Mouse (Mus musculus) embryonic facial prominence, embryonic 12.5 days (tissue): ENCODE measurements around the gene Adcy5. TPM values are rescaled to one million over a fixed set of nuclear protein-coding genes. Genes with fewer than 3 reads are reported as not detected.

Source experiments
- ATAC-seq: fragments of 200-750 bp; cut with Nextera tagmentation; 2 replicates; pipeline ENCODE4 v1.8.0; 2017; ENCODE audit not compliant: insufficient number of reproducible peaks, insufficient read depth, low FRiP score, low TSS enrichment
- H3K27ac ChIP-seq: fragments of 300-500 bp; sonication (generic); 2 replicates; pipeline ENCODE4 v1.5.1; 2016; ENCODE audit warnings: mild to moderate bottlenecking
- H3K27me3 ChIP-seq: fragments of 300-500 bp; sonication (generic); 2 replicates; pipeline ENCODE4 v1.6.1; 2016; ENCODE audit warnings: mild to moderate bottlenecking, moderate library complexity
- H3K36me3 ChIP-seq: fragments of 300-500 bp; sonication (generic); 2 replicates; pipeline ENCODE4 v1.6.1; 2016; ENCODE audit warnings: mild to moderate bottlenecking
- H3K4me1 ChIP-seq: fragments of 300-500 bp; sonication (generic); 2 replicates; pipeline ENCODE4 v1.6.1; 2016
- H3K4me2 ChIP-seq: fragments of 300-500 bp; sonication (generic); replicated peaks from 2 replicates; pipeline ENCODE4 v1.6.1; 2016; ENCODE audit warnings: mild to moderate bottlenecking, moderate library complexity
- H3K4me3 ChIP-seq: fragments of 300-500 bp; sonication (generic); 2 replicates; pipeline ENCODE4 v1.5.1; 2016; ENCODE audit warnings: mild to moderate bottlenecking
- H3K9ac ChIP-seq: fragments of 300-500 bp; sonication (generic); 2 replicates; pipeline ENCODE4 v1.6.1; 2016; ENCODE audit warnings: mild to moderate bottlenecking, moderate library complexity
- H3K9me3 ChIP-seq: fragments of 300-500 bp; sonication (generic); 2 replicates; pipeline ENCODE4 v1.6.1; 2016; ENCODE audit warnings: mild to moderate bottlenecking, moderate library complexity
- WGBS: fragments of 180-500 bp; shearing (Covaris S2); methylation state at CpG from one replicate; pipeline ENCODE4 v1.1.7; 2016; 5-methylcytosine and 5-hydroxymethylcytosine counted together
- polyA plus RNA-seq: library from polyadenylated mRNA; unstranded; fragments of >200 nt; fragmentation: Nextera tagmentation; extraction: Ambion mirVana; gene quantifications from 2 replicates; pipeline ENCODE4 v1.2.1, GENCODE M21; 2016

Adcy5 gene
- polyA plus RNA-seq, 1 experiment from 2014 or later, result 2.1 TPM

DNA sequence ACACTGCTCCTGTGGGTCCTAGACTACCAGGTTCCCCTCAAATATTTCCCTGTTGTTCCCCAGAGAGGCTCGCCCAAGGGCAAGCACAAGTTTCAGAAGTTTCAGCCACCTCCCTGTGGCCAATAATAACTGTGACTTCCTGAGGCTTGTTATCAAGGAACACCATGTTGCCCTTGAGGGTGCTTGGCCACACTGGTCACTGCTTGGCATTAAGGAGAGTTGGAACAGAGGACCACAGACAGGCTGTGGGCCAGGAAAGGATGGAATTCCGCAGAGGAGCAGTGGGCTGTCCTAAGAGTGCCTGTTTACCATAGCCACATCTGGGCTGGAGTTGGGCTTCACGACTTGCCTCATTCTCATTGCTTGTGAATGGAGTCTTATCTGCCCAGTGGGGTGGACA lies 24.5 kb upstream of the Adcy5 start:
- no peaks in the 10 kb centered on the region for H3K27me3 ChIP-seq
- H3K9ac ChIP-seq, result no peak overlapping the region
- no peak overlapping the region for H3K27ac ChIP-seq
- peaks cover 5% of the 10 kb centered on the region; the same call in 1 of the 2 replicates for H3K4me1 ChIP-seq
- 73% methylated on average over 3 of the region's 3 CpGs for WGBS
- no peaks in the 10 kb centered on the region for H3K36me3 ChIP-seq
- H3K9me3 ChIP-seq, result no peaks in the 10 kb centered on the region
- no peak for ATAC-seq
- H3K4me3 ChIP-seq, result no peak overlapping the region
- no peak overlapping the region for H3K4me2 ChIP-seq

DNA sequence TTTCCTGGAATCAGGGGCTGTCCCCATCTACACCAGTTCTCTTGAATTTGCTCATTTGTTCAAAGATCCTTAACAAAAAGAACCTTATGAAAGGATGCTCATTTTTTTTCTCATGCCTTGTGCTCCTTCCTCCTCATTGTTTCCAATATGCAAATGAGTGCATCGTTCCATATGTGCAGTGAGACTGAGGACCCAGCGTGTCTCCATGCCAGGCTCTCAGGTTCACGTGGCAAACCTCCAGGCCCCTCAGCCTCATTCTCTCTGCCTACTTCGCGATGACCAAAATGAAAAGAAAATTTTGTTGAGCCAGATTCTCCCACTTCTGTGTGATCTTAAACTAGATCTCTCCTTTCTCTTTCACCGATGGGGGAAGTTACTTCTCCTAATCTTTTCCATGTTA lies 15.3 kb upstream of the Adcy5 start:
- H3K36me3 ChIP-seq, result no peaks in the 10 kb centered on the region
- H3K27ac ChIP-seq, result no peak overlapping the region
- no peak overlapping the region for H3K4me2 ChIP-seq
- H3K27me3 ChIP-seq, result no peaks in the 10 kb centered on the region
- H3K4me1 ChIP-seq, result peaks cover 13% of the 10 kb centered on the region
- no peaks in the 10 kb centered on the region for H3K9me3 ChIP-seq
- H3K4me3 ChIP-seq, result no peak overlapping the region
- ATAC-seq, result no peak
- H3K9ac ChIP-seq, result no peak overlapping the region
- 70% methylated on average over 6 of the region's 6 CpGs for WGBS

- peaks cover 13% of the 10 kb centered on the region for H3K4me1 ChIP-seq
- no peak overlapping the region for H3K4me3 ChIP-seq
- H3K9me3 ChIP-seq, result no peaks in the 10 kb centered on the region
- ATAC-seq, result no peak
- 21% methylated on average over 11 of the region's 11 CpGs for WGBS
- H3K36me3 ChIP-seq, result no peaks in the 10 kb centered on the region
- peak overlapping the region; percentile 27 for H3K4me2 ChIP-seq
- no peak overlapping the region for H3K27ac ChIP-seq
- no peak overlapping the region for H3K9ac ChIP-seq
- H3K27me3 ChIP-seq, result no peaks in the 10 kb centered on the region
Measured at GRCm38 (mm10) chr16:35139873-35140619, 14.6 kb upstream of the Adcy5 start.

- no peak overlapping the region for H3K9ac ChIP-seq
Measured at GRCm38 (mm10) chr16:35140620-35140975, 14.1 kb upstream of the Adcy5 start.

GRCm38 (mm10) chr16:35141839-35142238 lies 12.8 kb upstream of the Adcy5 start:
- H3K4me1 ChIP-seq, result peaks cover 13% of the 10 kb centered on the region

More at GRCm38 (mm10) chr16:35140620-35140975, 14.1 kb upstream of the Adcy5 start:
- no peak overlapping the region for H3K4me2 ChIP-seq
- H3K36me3 ChIP-seq, result no peaks in the 10 kb centered on the region
- WGBS, result 37% methylated on average over 9 of the region's 9 CpGs
- H3K27me3 ChIP-seq, result no peaks in the 10 kb centered on the region
- ATAC-seq, result 0 out of 2 replicates have a peak, but pooled peaks have one; percentile 67
- no peak overlapping the region for H3K4me3 ChIP-seq
- no peak overlapping the region for H3K27ac ChIP-seq
- no peaks in the 10 kb centered on the region for H3K9me3 ChIP-seq
- H3K4me1 ChIP-seq, result peaks cover 13% of the 10 kb centered on the region

GRCm38 (mm10) chr16:35146153-35146552 lies 8.5 kb upstream of the Adcy5 start:
- ATAC-seq, result no peak
- H3K4me3 ChIP-seq, result no peak overlapping the region
- H3K4me2 ChIP-seq, result no peak overlapping the region
- 22% methylated on average over 4 of the region's 4 CpGs for WGBS
- H3K27ac ChIP-seq, result no peak overlapping the region
- no peaks in the 10 kb centered on the region for H3K9me3 ChIP-seq
- H3K36me3 ChIP-seq, result no peaks in the 10 kb centered on the region
- no peak overlapping the region for H3K9ac ChIP-seq
- no peaks in the 10 kb centered on the region for H3K4me1 ChIP-seq
- H3K27me3 ChIP-seq, result peaks cover 2% of the 10 kb centered on the region; the same call in 1 of the 2 replicates

More at GRCm38 (mm10) chr16:35141839-35142238, 12.8 kb upstream of the Adcy5 start:
- WGBS, result 83% methylated on average over 8 of the region's 8 CpGs
- H3K4me2 ChIP-seq, result no peak overlapping the region
- no peaks in the 10 kb centered on the region for H3K36me3 ChIP-seq
- H3K27me3 ChIP-seq, result no peaks in the 10 kb centered on the region
- H3K4me3 ChIP-seq, result no peak overlapping the region
- no peak for ATAC-seq
- no peaks in the 10 kb centered on the region for H3K9me3 ChIP-seq
- no peak overlapping the region for H3K9ac ChIP-seq
- no peak overlapping the region for H3K27ac ChIP-seq

DNA sequence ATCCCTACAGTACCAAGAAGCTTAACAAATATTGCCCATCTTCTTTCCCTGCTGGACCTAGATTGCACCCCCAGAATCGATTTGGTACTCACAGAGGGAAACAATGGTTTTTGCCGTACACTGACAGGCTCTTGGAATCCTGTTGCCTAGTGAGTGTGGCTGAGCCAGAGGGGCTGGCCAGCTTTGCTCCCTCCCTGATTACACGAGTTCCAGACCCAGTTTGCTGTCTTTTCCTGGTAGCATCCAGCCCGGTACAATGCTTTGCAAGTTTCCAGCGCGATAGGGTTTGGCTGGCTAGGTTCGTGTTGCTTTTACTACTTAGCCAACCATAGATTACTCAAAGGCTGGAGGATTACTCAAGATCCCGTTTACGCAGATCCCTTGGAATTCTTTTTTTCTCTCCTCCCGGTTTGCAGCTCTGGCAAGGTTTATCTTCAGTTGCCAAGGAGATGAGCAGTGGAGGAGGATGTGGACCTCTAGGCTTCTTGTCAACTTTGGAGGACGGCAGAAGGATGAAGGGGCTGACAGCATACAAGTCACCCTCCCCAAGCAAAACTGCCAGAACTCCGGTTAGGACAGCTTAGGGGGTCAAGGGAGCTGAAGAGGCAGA lies 1.4 kb upstream of the Adcy5 start:
- no peak for ATAC-seq
- WGBS, result 5% methylated on average over 12 of the region's 12 CpGs

GRCm38 (mm10) chr16:35154245-35154640 lies 434 bp upstream of the Adcy5 start:
- WGBS, result under 1% methylated on average over 29 of the region's 29 CpGs
- H3K27ac ChIP-seq, result peak overlapping the region; percentile 69; the same call in 1 of the 2 replicates

More for the DNA sequence above, 1.4 kb upstream of the Adcy5 start:
- H3K4me1 ChIP-seq, result peaks cover 22% of the 10 kb centered on the region
- H3K9ac ChIP-seq, result no peak overlapping the region
- no peak overlapping the region for H3K4me3 ChIP-seq
- peaks cover 62% of the 10 kb centered on the region for H3K27me3 ChIP-seq
- no peaks in the 10 kb centered on the region for H3K36me3 ChIP-seq
- no peaks in the 10 kb centered on the region for H3K9me3 ChIP-seq
- no peak overlapping the region for H3K27ac ChIP-seq
- H3K4me2 ChIP-seq, result no peak overlapping the region

DNA sequence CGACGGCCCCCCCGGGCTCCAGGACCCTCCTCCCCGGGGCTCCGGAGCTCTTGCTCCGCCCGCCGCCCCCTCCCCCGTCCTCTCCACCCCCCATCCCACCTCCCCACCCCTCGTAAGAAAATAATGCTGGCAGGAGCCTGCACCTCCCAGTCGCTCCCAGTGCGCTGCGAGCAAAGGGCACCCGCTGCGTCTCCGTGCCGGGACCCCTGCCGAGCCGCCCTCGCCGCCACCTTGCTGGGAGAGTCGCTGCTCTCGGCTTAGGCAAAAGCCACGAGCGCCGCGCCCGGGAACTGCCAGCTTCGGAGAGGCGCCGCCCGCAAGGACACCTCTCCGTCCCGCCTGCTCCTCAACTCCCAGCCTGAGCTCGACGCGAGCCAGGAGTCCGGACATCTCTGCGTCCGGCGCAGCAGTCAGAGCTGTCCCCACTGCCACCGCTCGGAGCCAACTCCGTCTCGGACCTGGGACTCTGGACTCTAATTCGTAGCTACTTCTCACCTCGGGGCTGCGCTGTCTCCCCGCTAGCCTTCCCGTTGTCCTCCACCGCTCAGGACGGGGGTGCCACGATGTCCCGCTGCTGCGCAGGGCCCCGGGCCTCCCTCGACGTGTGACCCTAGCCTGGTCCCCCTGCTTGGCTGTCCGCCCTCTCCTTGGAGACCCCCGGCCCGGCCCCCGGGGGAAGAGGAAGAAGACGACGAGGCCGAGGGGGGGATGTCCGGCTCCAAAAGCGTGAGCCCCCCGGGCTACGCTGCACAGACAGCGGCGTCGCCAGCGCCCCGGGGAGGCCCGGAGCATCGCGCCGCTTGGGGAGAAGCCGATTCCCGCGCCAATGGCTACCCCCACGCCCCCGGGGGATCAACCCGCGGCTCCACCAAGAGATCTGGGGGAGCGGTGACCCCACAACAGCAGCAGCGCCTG lies 971 bp downstream of the Adcy5 start:
- no peaks in the 10 kb centered on the region for H3K36me3 ChIP-seq
- peaks cover 32% of the 10 kb centered on the region for H3K4me1 ChIP-seq
- H3K27ac ChIP-seq, result peak overlapping the region; percentile 69; the same call in 1 of the 2 replicates
- peaks cover 63% of the 10 kb centered on the region for H3K27me3 ChIP-seq
- H3K4me3 ChIP-seq, result peak overlapping the region; percentile 75
- peak overlapping the region; percentile 98 for H3K4me2 ChIP-seq
- no peaks in the 10 kb centered on the region for H3K9me3 ChIP-seq
- under 1% methylated on average over 79 of the region's 87 CpGs for WGBS
- peak overlapping the region; percentile 74 for H3K9ac ChIP-seq
- peak; percentile 37; the same call in 1 of the 2 replicates for ATAC-seq

More at GRCm38 (mm10) chr16:35154245-35154640, 434 bp upstream of the Adcy5 start:
- Histone ChIP-seq H3K9me3 (no peaks in the 10 kb centered on the region), H3K4me1 (peaks cover 22% of the 10 kb centered on the region), H3K4me3 (peak overlapping the region; percentile 75), H3K9ac (peak overlapping the region; percentile 74), H3K27me3 (peaks cover 63% of the 10 kb centered on the region), H3K36me3 (no peaks in the 10 kb centered on the region), H3K4me2 (peak overlapping the region; percentile 98)
- ATAC-seq, result peak; percentile 30; the same call in 1 of the 2 replicates

- Histone ChIP-seq H3K4me3 (peak overlapping the region; percentile 75), H3K9me3 (no peaks in the 10 kb centered on the region), H3K4me1 (peaks cover 32% of the 10 kb centered on the region), H3K27me3 (peaks cover 59% of the 10 kb centered on the region), H3K4me2 (peak overlapping the region; percentile 98), H3K36me3 (no peaks in the 10 kb centered on the region), H3K27ac (no peak overlapping the region), H3K9ac (peak overlapping the region; percentile 74)
- ATAC-seq, result no peak
- WGBS, result 3% methylated on average over 48 of the region's 48 CpGs
Measured at GRCm38 (mm10) chr16:35156306-35156695, 1.6 kb downstream of the Adcy5 start.

DNA sequence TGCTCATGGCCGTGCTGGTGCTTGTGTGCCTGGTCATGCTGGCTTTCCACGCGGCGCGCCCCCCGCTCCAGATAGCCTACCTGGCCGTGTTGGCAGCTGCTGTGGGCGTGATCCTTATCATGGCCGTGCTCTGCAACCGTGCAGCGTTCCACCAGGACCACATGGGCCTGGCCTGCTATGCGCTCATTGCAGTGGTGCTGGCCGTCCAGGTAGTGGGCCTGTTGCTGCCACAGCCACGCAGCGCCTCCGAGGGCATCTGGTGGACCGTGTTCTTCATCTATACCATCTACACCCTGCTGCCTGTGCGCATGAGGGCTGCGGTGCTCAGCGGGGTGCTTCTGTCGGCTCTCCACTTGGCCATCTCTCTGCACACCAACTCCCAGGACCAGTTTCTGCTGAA lies 2.2 kb downstream of the Adcy5 start:
- Histone ChIP-seq H3K27ac (no peak overlapping the region), H3K4me1 (peaks cover 32% of the 10 kb centered on the region), H3K9ac (no peak overlapping the region), H3K9me3 (no peaks in the 10 kb centered on the region), H3K36me3 (no peaks in the 10 kb centered on the region), H3K27me3 (peaks cover 55% of the 10 kb centered on the region), H3K4me3 (peak overlapping the region; percentile 75; the same call in 1 of the 2 replicates), H3K4me2 (peak overlapping the region; percentile 98)
- no peak for ATAC-seq
- WGBS, result 82% methylated on average over 21 of the region's 21 CpGs
